Mouse (Mus musculus) retina, postnatal 7 days (tissue): ENCODE results near the gene Serpina9.

ENCODE experiments used
- DNase-seq: peaks from one replicate; pipeline ENCODE4 v3.0.0-alpha.2; 2012; ENCODE audit warnings: low read depth, low spot score

Serpina9 gene

DNA sequence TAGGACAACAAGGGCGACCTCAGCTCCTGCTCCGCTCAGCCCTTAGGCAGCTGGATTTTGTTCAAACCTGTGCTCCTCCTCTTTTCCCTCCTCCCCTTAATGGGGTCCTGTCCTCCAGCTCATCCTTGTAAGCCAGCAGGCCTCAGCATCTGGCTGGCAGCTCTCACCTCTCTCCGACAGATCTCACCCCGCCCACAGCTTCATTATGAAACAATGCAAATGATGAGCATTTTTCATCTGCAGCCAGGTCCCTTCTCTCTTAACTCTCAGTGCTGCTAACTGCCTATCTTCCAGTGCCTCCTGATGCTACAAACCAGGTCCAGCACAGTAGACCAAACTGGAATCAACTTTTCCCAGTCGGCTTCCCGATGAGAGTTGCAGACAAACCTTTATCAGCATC is at the start of gene Serpina9:
TSS of gene Serpina9 (minus strand) at position 136 of the 400 bp plus-strand sequence.
- no peak for DNase-seq

DNA sequence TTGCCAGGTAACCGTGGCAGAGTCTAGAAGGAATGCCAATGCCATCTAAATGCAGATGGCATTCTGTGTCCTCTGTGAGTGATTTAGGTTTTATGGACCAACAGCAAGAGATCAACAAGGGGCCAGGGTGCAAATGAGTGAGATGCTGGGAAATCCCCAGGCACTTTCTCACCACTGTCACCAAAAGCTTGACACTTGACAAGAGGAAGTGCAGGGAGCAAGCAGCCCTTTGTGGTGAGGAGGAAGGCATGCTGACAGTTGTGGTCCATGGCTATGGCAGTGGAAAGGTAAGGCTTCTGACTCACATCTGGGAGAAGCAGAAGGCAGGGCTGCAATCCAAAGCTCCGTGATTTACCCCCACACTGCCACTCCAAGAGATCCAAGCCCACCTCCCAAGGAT is 48.3 kb upstream of the Serpina9 start:
- DNase-seq: no peak

DNA sequence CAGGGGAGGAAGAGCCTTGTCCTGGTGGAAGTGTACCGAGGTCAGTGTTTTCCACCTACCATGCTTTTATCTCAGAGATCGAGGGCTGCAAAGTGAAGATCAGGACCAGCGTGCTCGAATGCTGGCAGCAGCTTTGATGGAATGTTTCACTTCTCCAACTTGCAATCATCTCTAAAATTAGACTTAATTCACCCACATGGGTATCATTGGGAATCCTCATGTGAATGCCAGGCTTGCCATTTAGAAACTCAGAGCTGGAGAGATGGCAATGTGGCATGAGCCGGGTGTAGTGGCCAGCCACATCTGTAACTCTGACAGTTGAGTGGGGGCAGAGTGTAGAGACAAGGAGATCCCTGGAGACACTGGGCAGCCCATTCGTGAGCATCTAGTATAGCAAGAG is 46.6 kb upstream of the Serpina9 start:
- DNase-seq: no peak

DNA sequence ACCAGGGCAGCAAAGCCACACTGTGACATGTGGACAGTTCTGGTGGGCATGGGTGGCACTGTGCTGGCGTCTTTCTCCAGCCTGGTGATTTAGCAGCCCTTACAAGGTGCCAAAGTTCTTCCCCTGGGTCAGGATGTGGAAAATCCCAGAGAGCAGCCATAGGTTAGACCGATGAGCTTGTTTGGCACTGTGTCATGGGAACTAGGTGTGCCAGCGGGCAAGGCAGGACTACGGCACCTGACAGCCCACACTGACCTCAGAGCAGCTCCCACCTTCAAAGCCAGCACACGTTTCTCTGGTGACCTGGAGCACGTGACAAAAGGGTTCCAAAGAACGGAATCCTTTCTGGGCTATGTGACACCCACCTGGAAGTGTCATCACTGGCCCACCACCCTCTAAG is 44.0 kb upstream of the Serpina9 start:
- DNase-seq: no peak

DNA sequence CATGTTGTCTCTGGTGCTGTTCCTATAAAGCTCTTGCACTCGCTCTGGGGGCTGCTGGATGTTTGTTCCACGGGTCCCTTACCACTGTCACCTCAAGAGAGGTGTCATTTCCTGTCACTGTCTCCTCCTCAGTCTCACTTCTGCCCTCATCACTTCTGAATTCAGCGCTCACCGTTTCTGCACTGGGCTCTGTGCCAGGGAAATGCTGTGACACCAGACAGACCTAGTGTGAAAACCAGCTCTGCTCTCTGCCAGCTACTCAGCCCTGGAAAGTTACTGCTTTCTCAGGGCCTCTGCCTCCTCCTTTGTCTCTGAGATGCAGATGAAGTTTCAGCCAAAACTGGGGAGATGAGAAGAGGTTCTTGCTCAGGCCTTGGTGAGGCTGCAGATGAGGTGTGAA is 43.5 kb upstream of the Serpina9 start:
- no peak for DNase-seq

DNA sequence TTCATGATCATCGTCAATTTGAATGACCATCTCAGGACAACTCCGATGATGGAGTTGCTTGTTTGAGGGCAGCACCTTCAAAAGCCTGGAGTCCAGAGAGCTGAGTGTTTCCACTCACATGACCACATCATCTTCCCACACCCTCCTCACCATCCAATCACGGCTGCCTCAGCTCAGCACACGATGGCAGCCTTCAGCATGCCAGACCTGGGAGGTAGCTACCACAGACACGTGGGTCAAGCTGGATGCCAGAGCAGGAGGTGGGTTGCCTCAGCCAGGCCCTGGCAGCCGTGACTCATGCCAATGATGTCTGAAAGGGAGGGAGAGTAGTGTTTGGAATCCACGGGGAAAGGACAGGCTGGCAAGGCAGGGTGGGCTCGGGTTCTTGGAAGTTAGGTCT is 42.2 kb upstream of the Serpina9 start:
- DNase-seq: no peak

DNA sequence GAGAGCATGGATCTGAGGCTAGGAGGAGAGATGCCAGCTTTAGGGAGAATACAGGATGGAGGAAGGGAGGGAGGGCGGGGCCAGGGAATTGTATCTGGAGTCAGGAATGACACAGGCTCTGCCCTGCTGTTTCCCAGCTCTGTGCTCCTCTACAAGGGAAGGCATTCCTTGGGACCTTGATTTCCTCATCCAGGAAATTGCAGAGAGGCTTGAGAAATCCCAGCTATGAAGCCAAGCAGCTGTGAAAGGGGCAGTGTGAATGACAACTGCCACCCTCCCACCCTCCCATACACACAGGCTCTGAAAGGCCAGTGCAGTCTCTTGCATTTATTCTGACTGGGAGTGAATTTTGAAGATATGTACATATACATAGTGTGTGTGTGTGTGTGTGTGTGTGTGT is 40.4 kb upstream of the Serpina9 start:
- DNase-seq: no peak

DNA sequence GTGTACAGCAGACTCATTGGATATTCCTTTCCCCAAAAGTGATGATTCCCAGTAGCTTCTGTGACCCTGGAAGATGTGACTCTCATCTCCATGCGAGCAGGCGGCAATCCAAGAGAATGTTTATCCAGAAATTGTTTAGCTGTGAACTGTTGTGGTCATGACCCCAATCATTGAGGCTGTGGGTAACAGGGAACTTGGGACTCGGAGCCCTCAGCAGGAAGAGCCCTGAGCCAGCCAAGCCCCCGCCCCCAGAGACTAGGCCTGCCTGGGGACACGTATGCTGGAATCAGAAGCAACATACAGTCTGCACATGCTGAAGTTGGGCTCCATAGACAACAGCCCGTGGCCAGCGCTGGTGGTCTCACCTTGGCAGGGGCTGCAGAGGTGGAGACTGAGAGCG is 32.2 kb upstream of the Serpina9 start:
- DNase-seq: no peak

DNA sequence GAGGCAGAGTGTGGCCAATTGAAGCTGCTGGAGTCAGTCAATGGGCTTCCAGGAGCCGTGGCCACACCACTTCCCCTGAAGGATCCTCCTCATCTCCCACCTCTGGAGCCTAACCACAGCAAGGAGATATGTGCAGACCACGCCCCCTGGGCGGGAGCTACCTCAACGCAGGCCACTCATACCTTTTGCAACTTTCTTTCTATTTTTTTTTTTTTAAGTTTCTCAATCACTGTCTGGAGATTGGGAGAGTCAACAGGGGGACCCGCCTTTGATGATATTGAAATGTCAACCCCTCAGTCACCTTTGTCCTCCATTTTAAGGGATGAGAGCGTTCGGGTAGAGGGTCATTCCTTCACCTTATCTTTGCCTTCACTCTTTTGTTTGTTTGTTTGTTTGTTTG is 30.8 kb upstream of the Serpina9 start, which contains the start of gene Serpina12:
TSS of gene Serpina12 (minus strand) at position 101 of the 400 bp plus-strand sequence.
- DNase-seq: no peak

DNA sequence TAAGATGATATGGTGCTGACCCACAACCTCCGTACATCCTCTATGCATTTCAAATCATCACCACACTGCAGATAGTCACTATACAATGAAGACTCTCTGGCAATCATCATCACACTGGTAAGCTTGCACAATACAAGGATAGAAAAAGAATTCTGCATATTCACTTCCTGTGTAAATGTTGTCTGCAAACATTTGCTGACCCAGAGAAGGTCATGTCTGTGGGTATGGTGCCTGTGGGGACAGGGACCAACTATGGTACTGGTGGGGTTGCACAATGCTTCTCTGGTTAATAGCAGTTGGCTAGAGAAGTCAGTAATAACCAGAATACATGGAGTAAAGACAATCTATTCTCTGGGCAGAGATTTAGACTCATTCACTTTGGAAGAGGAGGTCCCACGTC is 29.2 kb upstream of the Serpina9 start:
- no peak for DNase-seq

DNA sequence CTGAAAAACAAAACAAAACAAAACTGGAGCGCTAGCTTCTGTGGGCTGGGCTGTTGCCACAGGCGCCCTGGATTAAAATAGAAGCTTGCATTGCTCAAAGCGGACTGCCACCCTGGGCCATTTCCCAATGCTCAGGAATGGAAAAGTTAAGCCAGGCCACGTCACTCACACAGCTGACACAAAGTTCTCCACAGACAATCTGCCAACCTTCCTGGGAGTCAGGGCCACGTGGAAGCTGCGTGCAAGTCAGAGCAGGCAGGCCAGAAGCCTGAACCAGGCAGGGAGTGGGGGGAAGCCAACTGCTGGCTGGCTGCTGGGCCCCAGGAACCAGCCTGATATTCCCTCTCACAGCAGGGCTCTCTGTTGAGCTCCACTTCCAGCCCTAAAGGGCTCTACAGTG is 27.8 kb upstream of the Serpina9 start:
- DNase-seq: no peak

DNA sequence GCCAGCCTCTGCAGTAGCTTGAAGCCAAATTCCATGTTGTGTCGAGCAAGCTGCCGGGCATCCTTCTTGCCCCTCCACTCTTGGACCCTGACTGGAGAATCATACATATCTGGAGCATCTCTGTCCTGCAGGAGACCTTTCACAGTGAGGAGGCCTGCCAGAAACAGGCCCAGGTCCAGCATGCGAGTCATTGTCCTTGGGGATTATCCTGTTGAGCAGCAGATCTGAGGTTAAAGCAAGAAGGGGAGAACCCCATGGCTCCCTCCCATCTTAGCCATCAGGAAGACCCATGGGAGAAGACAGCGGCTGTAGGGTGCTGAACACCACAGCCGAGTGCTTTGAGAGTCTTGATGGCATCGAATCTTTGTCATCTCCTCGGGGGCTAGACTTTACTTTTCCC is 24.6 kb upstream of the Serpina9 start:
- DNase-seq: no peak

DNA sequence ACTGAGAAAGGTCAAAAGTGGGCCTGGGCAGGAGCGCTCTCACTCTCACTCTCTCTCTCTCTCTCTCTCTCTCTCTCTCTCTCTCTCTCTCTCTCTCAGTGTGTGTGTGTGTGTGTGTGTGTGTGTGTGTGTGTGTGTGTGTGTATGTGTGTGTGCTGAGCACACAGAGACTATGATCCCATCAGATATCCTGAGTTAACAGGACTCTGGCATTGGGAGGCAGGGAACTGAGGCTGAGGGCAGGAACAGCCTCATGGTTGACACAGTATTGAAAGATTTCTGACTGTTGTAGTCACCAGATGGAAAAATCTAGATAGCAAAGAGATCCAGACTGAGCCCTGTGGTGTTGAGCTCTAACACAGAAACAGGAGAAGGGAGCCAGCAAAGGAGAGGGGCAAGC is 20.2 kb upstream of the Serpina9 start:
- DNase-seq: no peak

DNA sequence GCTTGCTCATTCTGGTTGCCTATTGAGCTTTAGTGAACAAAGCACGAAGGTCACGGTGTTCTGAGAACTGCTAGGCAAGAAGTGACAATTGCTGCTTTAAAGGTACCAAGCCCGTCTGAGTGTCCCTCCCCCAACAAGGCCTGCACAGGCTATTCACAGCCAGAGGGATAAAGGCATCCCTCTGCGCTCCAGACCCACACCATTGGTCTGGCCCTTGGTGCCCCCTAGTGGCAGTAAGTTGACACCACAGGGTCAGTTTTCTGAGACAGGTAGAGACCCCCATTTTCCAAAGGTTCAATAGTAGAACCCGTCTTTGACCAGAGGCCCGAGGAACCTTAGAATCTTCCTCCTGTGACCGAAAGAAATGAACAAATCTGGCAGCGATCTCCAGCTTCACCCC is 16.4 kb upstream of the Serpina9 start:
- peak; percentile 8 for DNase-seq

DNA sequence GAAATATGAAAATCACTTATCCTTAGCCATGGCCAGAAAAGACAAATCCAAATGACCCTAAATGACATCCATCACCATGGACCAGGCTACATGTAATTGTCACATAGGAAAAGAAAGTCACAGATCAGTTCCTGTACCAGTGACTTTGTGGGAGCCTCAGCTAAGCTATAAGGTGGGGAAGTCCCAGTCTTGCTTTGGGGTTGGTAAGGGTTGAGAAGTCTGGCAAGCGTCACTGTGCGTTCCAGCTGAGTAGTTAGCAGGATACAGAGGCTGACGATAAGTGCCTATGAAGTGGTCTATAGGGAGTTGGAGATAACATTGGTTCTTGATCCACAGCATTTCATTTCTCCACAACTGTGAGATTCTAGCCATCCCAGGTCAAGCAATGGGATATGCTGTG is 1.7 kb upstream of the Serpina9 start:
- DNase-seq: no peak

DNA sequence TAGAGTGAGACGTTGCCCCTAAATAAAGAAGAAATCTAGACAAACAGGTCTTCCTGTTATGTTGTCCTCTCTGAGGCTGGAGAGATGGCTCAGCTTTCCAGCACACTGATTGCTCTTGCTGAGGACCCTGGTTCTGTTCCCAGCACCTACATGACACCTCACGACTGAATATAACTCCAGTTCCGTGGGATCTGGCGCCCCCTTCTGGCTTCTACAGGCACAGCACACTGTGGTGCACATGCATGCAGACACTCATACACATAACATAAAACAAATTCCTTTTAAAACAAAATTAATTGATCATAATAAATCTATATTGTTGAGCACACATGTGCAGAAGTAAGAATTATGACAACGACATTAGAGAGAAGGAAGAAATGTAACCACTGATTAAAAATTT is 8.9 kb downstream of the Serpina9 start:
- DNase-seq: no peak

DNA sequence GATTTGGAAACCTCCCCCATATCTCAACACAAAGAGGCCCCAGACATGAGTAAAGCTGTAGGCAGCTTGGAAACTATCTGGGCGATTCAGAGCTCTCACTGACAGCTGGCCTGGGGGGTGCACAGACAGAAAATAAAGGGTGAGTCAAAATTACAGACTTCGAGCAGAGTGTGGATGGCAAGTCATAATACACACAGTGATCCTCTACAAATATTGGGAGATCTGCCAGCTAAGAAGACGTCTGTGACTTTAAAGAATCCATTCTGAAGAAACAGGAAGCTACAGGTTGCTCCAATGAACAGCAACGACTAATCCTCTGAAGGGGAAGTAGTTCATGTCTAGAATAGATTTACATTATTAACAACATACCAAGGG is 10.3 kb downstream of the Serpina9 start:
- no peak for DNase-seq

DNA sequence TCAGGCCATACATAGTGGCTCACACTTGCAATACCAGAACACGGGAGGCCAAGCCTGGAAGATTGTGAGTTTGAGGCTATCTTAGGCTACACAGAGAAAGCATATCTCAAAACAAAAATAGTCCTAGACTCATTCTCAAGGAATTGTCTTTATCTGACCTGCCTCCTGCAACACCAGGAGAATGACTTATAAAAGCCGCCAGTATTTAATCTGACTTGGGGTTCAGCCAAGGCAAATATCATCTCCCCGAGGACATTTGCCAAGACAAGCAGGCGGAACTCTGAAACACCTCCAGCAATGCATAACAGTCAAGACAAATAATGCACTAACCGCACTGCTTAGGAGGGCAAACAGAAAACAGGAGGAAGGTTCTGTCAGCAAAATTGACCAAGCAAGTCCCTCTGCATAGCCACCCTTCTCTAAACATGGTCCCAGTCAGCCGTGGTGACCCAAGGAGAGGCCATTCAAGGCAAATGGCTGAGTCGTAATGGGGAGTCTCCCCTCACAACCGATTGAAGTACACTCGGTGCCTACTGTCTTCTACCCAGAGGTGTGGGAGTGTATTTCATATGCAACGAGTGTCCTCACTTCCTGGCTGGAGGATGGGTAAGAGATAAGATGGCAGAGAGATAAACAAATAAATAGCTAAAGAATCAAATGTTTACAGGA is 10.9 kb downstream of the Serpina9 start:
- no peak for DNase-seq

DNA sequence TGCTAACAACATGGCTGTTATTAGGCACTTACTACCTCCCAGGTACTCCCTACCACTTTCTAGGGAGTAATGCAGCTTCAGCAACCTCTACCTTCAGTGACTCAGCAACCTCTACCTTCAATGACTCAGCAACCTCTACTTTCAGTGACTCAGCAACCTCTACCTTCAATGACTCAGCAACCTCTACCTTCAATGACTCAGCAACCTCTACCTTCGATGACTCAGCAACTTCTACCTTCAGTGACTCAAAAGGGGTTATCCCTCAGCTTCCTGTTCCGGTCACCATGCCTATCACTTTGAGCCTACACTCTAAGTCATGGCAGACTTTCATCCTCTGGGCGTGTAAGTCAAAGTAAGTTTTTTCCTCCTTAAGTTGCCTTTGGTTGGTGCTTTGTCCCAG is 13.0 kb downstream of the Serpina9 start:
- DNase-seq: no peak

DNA sequence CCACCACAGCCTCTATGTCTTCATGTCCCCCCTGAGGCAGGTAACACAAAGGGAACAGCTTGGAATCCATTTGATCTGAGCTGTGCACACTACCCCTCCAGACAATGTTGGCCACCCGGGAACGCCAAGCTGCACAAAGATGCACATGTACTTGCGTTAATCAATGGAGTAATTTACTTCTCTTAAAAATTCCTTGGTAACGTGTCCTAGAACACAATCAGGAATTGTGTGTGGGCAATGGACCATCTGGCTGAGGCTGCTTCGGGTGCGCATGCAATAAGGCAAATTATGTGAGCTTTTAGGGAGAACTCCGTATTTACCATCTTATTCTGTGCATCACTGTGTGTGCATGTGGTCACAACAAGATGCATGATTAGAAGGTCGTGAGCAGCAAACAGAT is 13.9 kb downstream of the Serpina9 start:
- no peak for DNase-seq

DNA sequence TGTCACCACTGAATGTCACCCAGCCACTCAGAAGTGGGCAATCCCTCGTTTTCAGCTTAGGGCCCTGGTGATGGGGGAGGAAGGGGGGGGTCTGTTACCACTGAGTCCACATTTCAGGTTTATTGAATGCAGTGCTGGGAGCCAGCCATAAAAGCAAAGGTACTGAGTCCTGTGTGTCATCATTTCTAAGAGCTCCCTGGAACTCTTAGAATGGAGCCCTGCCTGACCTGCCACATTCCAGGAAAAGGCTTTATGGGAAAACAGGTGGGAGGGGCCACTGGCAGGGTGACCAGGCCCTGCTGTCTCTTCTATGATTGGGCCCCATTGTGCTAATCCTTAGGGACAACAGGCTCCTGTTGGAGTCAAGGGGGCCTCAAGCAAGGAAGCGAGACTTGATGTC is 17.0 kb downstream of the Serpina9 start:
- no peak for DNase-seq

DNA sequence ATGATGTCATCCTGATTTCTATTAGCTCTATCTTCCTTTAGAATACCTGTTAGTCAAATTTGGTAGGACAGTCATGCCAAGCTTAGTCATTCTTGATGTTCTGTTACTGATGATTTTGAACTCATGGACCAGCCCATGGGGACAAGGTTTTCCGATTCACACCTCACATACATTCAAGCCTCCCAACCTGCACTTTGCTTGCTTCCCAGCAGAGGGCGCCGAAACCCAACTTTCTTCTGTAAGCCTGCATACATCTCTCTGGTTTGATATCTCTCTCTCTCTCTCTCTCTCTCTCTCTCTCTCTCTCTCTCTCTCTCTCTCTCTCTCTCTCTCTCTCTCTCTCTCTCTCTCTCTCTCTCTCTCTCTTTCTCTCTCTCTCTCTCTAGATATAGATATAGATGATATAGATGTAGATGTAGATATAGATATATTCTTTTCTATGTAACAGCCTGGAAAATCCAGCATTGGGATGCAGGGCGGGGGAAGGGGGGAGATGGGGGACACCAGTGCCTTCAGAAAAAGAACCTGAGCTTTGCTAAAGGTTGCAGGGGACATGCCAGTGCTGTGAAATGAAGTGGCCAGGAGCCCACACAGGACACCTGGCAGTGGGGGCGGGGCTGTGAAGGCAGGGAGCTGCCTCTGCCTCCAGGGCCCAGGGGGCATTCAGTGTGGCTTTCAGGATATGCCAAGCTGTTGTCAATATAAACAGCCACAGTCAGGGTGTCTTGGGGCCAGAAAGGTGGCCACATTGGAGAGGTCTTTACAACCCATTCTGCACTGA is 18.1 kb downstream of the Serpina9 start:
- DNase-seq: peak; percentile 44

DNA sequence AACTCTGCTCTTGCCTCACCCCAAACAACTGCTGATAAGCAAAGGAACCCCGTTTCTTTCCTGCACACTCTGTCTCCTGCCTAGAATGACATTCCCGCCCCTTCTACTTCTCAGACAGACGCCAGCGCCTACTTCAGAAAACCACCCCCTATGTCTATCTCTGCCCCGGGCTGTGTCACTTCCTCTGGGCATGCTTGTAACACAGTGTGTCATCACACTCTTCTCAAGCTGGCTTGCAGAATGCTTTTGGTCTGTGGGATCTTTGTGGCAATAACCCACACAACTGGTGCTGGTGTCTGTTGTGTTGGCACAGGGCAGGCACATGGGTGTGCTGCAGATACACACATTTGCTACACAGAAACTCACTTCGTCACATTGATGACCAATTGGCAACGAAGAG is 20.6 kb downstream of the Serpina9 start:
- no peak for DNase-seq
